Mouse (Mus musculus): ENCODE measurements around the gene Ankrd33b. TPM values are rescaled to one million over a fixed set of nuclear protein-coding genes. Genes with fewer than 3 reads are reported as not detected.

Ankrd33b gene
- total RNA-seq, 2 experiments from 2014 or later = 1.2 to 1.3 TPM

GRCm38 (mm10) chr15:31309526-31309925, 58.0 kb downstream of the Ankrd33b start:
- DNase-seq = peak; percentile 20
- intact Hi-C loops (cut with DNase I) = no loop called here

- no peak for DNase-seq
- intact Hi-C loops (cut with DNase I) = no loop called here
Observed at GRCm38 (mm10) chr15:31306726-31307125, 60.8 kb downstream of the Ankrd33b start.

- intact Hi-C loops (cut with DNase I) = no loop called here
Observed at GRCm38 (mm10) chr15:31305181-31305580, 62.3 kb downstream of the Ankrd33b start.

GRCm38 (mm10) chr15:31304302-31304701, 63.2 kb downstream of the Ankrd33b start:
- intact Hi-C loops (cut with DNase I) = no loop called here
- no peak for DNase-seq

More at GRCm38 (mm10) chr15:31305181-31305580, 62.3 kb downstream of the Ankrd33b start:
- no peak for DNase-seq

- intact Hi-C loops (cut with DNase I) = no loop called here
- DNase-seq = no peak
Observed at GRCm38 (mm10) chr15:31302293-31302990, 65.1 kb downstream of the Ankrd33b start.

GRCm38 (mm10) chr15:31299258-31299917, 68.1 kb downstream of the Ankrd33b start:
- intact Hi-C loops (cut with DNase I) = no loop called here
- DNase-seq = no peak

GRCm38 (mm10) chr15:31297777-31298137, 69.8 kb downstream of the Ankrd33b start:
- intact Hi-C loops (cut with DNase I) = no loop called here

GRCm38 (mm10) chr15:31296882-31297776, 70.4 kb downstream of the Ankrd33b start:
- intact Hi-C loops (cut with DNase I) = no loop called here
- DNase-seq = no peak

More at GRCm38 (mm10) chr15:31297777-31298137, 69.8 kb downstream of the Ankrd33b start:
- no peak for DNase-seq

- intact Hi-C loops (cut with DNase I) = no loop called here
- no peak for DNase-seq
Observed at GRCm38 (mm10) chr15:31294311-31294710, 73.2 kb downstream of the Ankrd33b start.

GRCm38 (mm10) chr15:31292627-31293026, 74.9 kb downstream of the Ankrd33b start:
- DNase-seq = no peak
- intact Hi-C loops (cut with DNase I) = no loop called here

GRCm38 (mm10) chr15:31285695-31286094, 81.8 kb downstream of the Ankrd33b start:
- intact Hi-C loops (cut with DNase I) = no loop called here
- no peak for DNase-seq

GRCm38 (mm10) chr15:31284922-31285631, 82.4 kb downstream of the Ankrd33b start:
- intact Hi-C loops (cut with DNase I) = no loop called here
- DNase-seq = peak; percentile 58

GRCm38 (mm10) chr15:31284142-31284541, 83.4 kb downstream of the Ankrd33b start:
- DNase-seq = peak; percentile 40
- intact Hi-C loops (cut with DNase I) = no loop called here

- intact Hi-C loops (cut with DNase I) = no loop called here
- no peak for DNase-seq
Observed at GRCm38 (mm10) chr15:31282353-31282752, 85.2 kb downstream of the Ankrd33b start.

- intact Hi-C loops (cut with DNase I) = no loop called here
- DNase-seq = no peak
Observed at GRCm38 (mm10) chr15:31281830-31282229, 85.7 kb downstream of the Ankrd33b start.

- intact Hi-C loops (cut with DNase I) = no loop called here
- DNase-seq = no peak
Observed at GRCm38 (mm10) chr15:31280683-31281082, 86.8 kb downstream of the Ankrd33b start.

- intact Hi-C loops (cut with DNase I) = no loop called here
- no peak for DNase-seq
Observed at GRCm38 (mm10) chr15:31280059-31280458, 87.5 kb downstream of the Ankrd33b start.

GRCm38 (mm10) chr15:31279577-31280004, 87.9 kb downstream of the Ankrd33b start:
- DNase-seq = no peak
- intact Hi-C loops (cut with DNase I) = no loop called here

GRCm38 (mm10) chr15:31279120-31279519, 88.4 kb downstream of the Ankrd33b start:
- intact Hi-C loops (cut with DNase I) = no loop called here
- no peak for DNase-seq

- peak; percentile 54 for DNase-seq
- intact Hi-C loops (cut with DNase I) = no loop called here
Observed at GRCm38 (mm10) chr15:31278090-31278489, 89.4 kb downstream of the Ankrd33b start.

- intact Hi-C loops (cut with DNase I) = no loop called here
- no peak for DNase-seq
Observed at GRCm38 (mm10) chr15:31273509-31273908, 94.0 kb downstream of the Ankrd33b start.

All from left cerebral cortex, postnatal 4 days (tissue).